Mouse (Mus musculus) cerebellum, adult (tissue): ENCODE measurements around the gene Phf6.
"Not testable (repeated sequence)": the region's sequence is repeated elsewhere in the genome, so short reads cannot be mapped to it uniquely, and the experiment has no call there.

Source experiments
- ATAC-seq: cut with Nextera tagmentation; 2 replicates; pipeline ENCODE4 v1.9.2; 2017; ENCODE audit warnings: mild to moderate bottlenecking, moderate library complexity, mixed read lengths; ENCODE audit not compliant: insufficient number of reproducible peaks, low FRiP score, low TSS enrichment

Gene Phf6

DNA sequence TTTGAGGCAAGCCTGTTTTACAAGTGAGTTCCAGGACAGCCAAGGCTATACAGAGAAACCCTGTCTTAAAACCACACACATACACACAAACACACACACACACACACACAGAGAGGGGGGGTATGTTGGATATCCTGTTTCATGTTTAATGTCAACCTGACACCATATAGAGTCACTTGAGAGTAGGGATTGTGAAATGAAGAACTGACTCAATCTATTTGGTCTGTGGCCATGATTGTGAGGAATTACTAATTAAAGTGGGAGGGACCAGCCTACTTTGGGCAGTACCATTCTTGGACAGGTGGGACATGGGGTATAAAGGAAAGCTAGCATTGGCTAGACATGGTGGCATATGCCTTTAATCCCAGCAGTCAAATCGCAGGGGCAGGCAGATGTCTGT lies 60.6 kb downstream of the Phf6 start:
- no peak for ATAC-seq

DNA sequence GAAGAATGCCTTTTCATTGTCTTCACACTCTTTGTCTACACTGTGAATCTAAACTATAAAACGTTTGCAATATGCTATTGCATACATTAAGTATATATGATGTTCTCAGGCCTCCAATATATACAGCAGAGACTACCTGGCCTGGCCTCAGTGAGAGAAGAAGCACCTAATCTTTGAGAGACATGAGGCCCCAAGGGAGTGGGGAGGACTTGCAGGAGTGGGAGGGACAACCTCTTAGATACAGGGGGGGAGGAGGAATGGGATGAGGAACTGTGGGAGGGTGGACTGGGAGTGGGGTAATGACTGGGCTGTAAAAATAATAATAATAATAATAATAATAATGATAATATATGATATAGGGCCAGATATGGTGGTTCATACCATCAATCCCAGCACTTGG lies 66.5 kb downstream of the Phf6 start:
- ATAC-seq, result no peak

DNA sequence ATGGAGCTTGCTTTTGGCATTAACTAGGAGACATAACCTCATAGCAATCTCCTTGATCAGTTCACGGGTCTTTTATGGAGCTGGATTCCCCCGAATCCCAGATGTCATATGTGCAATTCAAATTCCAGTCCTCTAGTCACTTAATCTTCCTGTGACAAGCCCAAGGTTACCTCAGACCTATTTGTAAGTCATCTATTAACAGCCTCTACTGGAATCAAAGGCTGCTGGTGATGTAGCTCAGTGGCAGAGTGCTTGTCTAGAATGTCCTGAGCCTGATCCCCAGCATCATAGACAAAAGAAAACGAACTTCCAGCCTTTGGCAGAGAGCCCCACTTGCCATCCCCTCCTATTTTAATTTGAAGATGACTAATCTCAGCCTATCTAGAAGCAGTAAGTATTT lies 69.3 kb downstream of the Phf6 start:
- no peak for ATAC-seq

DNA sequence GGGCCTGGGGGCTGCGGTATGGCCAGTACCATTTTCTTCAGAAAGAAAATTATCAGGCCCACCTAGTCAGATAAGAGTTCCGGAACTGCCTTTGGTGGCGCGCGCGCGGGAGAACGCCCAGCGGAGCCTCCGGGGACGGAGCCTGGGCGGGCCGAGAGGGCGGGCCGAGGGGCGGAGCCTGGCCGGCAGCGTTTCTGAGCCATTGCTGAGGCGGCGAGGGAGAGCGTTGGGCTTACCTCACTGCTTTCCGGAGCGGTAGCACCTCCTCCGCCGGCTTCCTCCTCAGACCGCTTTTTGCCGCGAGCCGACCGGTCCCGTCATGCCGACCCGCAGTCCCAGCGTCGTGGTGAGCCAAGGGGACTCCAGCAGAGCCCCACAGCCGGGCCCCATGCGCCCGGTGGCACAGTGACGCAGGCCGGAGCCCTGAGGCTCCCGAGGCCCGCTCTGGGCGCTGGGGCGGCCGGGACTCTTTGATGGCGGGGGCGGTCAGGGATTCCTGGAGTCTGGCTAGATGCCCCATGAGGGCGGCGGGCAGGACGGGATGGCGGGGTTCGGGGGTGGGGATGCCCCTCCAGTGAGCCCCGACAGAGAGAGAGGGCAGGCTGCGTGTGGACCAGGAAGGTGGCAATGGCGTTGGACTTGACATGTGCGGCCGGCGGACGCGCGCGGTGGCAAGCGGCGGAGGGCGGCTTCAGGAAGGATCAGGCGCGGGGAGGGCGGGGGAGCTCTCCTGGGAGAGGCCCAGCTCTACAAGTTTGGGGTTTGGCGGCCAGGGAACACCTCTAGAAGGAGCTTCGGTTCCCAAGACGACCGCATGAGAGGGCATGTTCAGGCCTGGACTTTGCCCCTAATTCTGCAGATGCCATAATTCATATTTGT lies 76.1 kb downstream of the Phf6 start, which contains the start of gene Hprt:
Gene Hprt (plus strand): TSS at position 233 of the 879 bp plus-strand sequence.
- ATAC-seq, result peak; percentile 99

DNA sequence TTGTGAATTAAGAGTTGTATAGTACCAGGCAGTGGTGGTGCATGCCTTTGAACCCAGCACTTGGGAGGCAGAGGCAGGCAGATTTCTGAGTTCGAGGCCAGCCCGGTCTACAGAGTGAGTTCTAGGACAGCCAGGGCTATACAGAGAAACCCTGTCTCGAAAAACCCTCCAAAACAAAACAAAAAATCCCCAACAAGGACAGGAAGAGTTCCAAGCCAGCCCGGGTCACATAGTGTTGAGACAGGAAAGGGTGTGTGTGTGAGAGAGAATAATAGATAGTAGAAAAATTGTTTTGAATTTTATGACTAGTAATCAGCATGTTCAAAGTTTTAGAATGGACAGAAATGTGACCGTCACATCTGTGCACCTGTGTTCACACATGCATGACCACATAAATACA lies 82.7 kb downstream of the Phf6 start:
- ATAC-seq, result not testable (repeated sequence)

DNA sequence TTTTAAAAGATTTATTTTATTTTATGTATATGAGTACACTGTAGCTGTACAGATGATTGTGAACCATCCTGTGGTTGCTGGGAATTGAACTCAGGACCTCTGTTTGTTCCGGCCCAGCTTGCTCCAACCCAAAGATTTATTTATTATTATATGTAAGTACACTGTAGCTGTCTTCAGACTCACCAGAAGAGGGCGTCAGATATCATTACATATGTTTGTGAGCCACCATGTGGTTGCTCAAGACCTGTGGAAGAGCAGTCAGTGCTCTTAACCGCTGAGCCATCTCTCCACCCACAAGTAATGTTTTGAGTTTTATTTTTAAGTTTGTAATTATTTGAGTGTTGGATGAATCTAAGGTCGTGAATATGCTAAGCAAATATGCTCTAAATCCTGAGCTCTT lies 92.8 kb downstream of the Phf6 start:
- ATAC-seq, result not testable (repeated sequence)

DNA sequence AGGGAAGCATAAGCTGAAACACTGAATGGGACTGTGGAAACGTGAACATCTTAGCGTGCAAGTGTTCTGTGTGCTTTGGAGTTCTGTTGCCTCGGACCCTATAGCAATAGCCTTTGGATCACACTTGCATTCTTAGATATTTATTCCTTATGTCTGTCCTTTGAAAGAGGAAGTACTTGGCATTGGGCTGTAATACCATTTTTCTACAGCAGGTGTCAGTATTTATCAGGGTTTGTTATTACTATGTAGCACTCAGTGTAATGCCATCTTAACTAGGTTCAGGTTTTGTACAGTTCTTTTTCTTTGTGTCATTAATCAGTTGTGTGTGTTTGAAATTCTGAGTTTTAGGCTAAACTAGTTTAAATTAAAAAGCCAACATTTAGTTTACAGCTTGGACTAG lies 94.0 kb downstream of the Phf6 start:
- no peak for ATAC-seq
